Mouse (Mus musculus) hindlimb bud, embryonic 11.5 days (tissue): ENCODE data around the gene Smyd2.

ENCODE experiments used
- DNase-seq: peaks from one replicate; pipeline ENCODE4 v3.0.0-alpha.2; 2012; ENCODE audit warnings: low read depth, low spot score; ENCODE audit errors: extremely low spot score

Gene Smyd2

DNA sequence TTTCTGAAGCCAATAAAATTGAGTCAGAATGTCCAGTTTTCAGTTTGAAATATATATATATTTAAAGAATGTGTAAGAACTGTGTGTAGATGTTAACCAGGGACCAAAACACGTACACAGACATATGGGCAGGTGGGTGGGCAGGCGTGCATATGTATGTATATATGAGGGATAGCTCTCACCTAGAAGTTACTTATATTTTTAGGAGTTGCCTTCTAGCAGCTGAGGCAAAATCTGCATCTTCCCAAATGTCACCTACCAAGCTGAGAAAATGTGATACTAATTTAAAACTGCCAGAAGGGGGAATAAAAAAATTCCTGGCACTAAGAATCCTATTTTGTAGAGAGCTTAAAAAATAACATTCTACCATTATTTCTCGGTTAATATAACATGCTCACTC lies 2.4 kb downstream of the Smyd2 start:
- no peak for DNase-seq

DNA sequence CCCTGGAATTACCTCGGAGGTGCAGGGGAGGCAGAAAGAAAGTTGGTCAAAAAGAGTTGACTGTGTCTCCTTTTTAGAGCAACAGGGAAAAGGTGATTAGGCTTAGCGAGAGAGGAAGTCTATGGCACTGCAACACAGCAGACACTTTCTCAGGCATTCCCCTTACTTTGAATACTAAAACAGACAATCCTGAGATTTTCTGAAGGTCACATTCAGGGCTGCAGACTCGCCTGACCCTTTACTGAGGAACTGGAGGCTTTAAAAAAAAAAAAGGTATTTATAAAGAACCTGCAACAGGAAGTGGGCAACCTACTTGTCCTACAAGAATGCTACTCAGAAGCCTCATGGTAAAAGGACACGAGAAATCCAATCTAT lies 5.0 kb downstream of the Smyd2 start:
- no peak for DNase-seq

DNA sequence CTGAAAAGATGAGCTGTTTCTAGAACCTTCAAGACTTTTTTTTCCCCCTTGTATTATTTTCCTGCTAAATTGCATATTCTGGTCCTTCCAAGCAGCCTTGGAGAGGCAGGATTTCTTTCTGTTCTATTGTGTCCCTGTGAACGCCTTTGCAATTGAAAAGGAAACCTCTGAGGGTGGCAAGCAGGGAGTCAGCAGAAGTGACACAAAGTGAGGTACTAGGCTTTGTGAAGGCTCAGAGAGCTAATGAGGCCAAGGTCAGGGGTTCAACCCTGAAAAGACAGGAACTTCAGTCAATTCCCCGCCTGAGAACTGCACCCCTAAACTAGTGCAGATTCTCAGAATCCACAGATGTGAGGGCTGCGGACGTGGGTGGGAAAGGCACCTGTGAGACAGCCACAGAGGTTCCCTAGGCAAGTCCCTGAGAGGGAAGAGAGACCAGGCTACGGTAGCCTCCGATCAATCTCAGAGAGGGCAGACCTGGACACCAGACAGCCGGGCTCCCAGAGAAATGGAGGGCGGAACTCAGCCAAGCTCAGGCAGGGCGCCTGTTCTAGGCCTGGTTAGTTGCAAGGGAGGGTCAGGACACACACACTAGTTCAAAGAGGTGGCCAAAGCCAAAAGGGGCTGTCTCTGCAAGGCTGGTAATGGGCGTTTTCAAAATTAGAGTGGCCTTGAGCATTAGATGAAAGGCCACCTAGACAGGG lies 5.6 kb downstream of the Smyd2 start:
- DNase-seq: no peak

DNA sequence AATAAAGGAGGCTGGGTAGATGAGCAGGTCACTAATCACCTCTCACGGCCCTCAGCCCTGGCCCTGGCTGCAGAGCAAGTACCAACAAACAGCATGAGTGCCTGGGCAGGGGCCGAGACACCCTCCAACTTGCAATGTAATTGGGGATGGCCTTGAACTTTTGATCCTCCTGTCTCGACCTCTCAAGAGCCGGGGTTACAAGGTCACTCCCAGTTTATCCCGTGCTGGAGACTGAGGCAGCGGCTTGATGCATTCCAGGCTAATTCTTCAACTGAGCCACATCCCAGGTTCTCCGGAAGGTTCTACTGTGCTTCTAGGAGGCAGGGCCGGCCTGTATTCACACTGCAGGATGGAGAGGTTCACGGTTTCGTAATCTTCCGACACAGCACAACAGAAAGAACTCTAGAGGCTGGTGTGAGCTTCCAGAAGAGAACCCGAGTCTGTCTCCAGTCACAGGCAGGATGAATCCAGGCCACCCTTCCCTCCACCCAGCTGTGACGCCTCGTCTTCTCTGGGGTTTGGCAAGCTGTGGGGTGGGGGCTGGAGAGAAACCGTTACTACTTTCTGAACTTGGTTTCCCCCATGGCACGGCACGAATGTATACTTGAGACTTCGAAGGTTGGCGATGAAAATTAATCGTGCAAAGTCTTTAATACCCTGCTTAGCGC lies 8.9 kb downstream of the Smyd2 start:
- no peak for DNase-seq

DNA sequence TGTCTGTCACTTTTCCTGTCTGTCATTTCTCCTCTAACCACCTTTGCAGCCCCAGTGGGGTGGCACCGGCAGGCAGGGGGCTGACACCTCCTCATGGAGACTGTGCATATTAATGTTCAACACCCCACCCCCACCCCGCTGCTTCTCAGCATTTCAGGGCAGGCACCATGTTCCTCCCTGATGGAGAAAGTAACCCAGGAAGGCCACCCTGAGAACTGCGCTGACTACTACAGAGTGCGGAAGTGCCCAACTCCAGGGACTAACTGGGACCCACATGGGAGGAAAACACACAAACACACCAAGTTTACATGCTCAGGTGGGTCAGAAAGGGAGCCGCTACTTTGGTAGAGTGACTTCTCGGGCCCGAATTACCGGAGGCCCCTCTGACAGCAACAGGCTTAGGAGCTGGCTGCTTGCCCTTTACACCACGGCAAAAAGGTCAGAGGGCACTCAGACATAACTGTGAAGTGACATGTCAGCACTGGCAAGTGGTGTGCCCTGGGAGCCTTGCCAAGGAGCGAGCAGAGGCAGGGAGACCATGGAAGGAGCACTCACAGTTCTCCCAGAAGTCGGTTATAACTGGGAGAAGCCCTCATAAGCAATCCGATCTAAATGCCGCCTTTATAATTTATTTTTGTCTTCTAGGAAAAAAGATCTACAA lies 11.3 kb downstream of the Smyd2 start:
- no peak for DNase-seq

DNA sequence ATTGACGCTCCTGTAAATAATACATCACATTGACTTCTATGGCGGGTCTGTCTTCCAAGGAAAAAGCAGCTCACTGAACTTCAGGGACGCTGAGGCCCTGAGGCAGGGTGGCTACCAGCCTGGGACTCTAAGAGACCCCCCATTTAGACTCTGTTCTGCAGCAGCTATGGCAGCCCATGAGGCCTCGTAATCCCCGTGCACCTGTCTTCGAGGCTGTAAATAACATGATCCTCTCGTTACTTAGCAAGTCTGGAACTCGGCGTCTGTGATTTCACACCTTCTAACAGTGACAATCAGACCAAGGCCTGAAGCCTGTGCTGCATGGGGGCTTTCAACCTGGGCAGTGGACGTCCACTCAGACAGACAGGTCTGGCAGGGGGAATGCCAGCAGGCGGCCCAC lies 19.0 kb downstream of the Smyd2 start:
- DNase-seq: no peak

DNA sequence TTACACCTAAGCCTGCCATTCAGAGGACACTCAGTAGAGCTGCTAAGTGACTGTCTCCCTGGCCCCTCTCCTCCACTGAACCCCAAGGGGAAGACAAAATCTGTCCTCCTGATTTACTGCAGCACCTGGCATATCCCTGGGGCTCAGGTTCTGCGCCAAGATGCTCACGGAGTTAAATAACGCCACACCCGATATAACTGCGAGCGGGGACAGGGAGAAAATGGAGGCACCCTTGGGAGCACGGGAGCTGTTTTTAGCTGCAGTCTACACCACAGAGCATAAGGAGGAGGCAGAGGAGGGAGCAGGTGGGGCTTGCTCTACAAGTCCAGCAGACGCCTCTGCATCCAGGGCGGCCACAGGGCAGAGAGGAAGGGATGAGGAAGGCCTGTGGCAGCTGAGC lies 19.8 kb downstream of the Smyd2 start:
- DNase-seq: no peak

DNA sequence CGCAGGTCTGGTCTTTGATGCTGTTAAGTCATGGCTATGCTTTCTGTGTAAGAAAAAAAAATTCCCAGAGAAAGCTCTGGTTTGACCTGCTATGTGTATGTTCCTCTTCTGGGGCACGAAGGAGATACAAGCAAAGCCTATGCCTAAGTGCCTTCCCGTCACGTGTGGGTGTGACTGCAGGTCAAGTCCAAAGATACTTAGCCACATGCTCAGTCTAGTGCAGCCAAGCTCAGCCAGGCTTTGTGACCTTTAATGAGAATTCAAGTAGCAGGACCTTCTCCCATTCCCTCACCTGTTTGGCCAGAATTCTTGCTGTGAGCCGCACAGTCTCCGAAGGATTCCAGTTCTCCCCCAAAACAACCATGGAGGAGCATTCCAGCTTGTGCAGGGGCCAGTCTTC lies 22.6 kb downstream of the Smyd2 start:
- DNase-seq: no peak

DNA sequence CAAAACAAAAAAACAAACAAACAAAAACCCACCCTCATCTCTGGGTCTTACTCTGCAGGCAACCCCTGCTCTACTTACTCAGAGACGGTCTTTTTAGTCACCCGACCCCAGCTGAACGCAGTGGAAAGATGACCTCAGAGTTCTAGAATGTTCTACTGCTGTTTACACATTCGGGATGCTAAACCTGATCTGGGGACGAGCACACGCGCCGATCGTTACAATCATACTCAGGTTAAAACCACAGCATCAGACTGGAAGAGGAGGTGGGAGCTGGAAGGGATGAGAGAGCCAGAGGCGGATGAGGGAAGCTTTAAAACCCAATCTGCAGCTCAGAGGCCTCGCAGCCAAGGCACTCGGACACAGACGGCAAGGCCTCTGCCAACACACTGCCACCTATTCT lies 23.5 kb downstream of the Smyd2 start:
- no peak for DNase-seq

DNA sequence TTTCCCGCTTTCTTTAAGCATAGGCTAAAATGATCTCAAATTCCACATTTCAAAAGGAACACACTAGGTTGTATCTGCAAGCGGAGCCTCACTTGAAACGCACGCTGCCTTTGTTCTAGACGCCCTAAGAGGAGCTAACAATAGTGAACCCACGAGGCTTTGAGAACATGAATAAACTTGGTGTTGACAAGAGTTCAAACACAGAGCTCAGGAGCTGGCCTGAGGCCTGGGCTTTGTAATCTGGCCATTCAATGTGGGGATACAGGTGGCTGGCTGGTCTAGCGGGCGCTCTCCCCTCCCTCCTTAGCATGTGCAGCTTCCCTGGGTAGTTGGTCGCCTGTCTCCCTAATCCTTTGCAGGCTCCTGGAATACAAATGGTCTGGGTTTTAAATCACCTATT lies 24.3 kb downstream of the Smyd2 start:
- no peak for DNase-seq

DNA sequence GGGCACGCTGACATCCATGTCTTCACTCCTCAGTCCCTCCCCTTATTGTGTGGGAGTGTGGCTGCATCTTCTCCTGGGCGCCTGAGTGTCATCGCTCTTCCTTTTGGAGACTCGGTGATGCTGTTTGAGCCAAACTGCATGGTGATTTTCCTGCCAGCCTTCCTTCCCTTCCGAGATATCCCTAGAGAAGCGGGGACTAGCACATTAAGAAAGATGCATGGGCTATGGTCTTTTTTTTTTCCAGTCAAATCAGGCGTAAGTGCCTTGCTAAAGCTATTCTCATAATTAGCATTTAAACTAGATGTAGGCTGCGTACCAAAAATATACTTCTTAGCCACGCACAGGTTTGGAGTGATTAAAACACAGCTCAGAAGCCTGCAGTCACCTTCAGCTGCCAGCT lies 28.0 kb downstream of the Smyd2 start:
- DNase-seq: no peak

DNA sequence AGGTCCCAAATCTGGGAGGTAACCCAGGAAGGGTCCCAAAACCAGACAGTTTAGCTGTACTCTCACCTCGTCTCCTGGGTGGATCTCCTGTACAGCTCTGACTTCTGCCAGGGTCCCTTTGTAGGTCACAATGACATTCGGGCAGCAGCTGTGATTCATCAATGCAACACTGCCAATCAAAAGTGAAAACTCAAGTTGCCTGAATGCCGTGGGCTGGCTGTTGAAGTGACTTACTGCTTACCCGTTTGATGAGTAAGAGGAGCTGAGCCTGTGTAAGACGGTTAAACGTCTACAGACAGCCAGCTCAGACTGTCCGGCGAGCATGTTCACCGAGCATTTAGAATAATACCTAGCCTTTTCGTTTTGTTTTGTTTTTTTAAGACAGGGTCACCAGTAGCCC lies 33.4 kb downstream of the Smyd2 start:
- DNase-seq: no peak

DNA sequence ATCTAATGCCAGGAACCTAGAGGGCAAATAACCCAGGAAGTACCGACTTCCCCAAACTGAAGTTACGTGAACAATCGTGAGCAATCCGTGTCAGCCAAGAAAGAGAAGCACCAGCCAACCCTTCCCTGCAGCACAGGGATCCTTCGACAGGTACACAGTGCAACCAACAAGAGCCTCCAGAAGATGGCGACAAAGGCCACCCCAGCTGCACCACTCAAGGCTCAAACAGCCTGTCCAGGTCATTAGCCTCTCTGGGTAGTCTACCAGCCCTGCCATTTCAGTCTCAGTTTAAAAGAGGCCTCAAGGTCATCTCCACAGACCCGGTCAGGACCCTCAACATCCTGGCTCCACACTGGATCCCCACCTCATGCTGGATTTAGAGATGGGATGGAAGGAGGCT lies 34.6 kb downstream of the Smyd2 start:
- DNase-seq: peak; percentile 22

DNA sequence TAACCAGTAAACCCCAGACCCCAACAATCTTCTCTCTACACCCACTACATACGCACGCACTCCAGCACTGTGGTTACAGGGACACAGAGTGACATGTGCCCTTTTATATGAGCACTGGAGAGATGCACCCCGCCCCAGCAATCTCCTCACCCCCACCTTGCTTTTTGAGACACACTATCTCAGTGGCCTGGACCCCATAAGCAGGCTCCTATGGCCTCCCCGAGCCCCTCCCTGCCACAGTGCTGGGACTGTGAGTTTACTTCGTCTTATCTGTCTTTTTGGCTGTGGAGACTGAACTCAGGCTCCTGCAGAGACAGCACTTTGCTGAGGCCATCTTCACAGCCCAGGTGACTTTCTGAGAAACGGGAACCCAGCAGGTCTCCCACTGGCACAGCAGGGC lies 36.2 kb downstream of the Smyd2 start:
- DNase-seq: no peak

DNA sequence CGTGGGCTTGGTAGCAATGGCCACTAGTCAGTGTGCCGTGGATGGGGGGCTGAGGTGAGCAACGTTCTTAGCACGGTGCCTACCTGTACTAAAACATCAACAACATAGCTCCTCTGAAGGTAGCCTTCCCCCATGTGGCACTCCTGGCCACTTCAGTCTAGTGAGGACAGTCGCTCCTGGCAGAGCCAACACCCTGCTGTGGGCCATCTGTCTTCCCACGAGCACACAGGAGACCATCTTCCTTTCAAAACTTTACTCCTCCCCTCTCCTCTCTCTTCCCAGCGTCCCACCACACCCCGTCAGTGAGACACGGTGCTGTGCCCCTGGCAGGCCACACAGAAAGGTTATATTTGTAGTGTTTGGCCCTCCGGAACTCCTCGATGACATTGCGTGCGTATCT lies 37.2 kb downstream of the Smyd2 start:
- DNase-seq: no peak

DNA sequence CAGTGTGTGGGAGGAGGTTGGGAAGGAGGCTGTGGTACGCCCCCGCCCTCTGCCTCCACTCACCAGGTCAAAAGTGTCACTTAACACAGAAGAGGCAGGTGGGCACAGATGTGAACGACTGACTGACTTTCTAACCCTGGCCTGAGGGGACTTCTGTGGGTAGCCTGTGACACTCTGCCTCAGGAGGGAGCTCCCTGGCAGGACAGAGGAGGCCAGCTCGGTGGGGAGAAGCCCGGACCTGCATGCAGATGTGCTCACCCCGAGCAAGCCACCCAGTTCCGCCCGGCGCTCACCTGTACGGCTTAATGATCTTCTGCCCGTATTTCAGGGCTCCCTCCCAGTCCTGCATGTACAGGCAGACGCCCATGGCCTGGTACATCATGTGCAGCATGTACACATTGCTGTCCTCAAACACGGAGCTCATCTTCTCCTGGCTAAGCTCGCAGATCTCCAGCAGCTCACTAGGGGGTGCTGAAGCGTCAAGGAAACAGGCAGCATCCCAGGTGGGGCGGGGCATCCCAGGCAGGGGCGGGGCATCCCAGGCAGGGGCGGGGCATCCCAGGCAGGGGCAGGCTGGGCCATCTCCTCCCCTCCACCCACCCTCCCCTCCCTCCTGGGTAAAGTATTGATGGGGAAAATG lies 38.5 kb downstream of the Smyd2 start:
- DNase-seq: no peak

DNA sequence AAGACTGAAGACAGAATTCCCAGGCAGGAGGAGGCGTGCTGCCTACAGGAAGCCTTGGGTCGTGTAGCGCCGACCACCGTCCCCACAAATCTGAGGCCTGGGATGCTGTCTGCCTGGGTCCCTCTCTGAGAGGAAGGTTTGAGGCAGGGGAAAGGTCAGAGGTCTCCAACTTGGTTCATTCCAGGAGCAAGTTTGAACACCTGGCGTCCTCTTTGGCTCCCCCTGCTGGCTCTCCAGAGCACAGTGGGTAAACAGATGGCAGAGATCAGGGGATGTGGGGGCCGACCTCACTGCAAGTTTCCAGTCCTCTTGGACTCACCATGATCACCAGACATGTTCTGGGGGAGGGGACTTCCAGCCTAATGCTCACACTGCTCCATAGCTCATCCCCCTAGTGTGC lies 39.3 kb downstream of the Smyd2 start:
- peak; percentile 39 for DNase-seq

DNA sequence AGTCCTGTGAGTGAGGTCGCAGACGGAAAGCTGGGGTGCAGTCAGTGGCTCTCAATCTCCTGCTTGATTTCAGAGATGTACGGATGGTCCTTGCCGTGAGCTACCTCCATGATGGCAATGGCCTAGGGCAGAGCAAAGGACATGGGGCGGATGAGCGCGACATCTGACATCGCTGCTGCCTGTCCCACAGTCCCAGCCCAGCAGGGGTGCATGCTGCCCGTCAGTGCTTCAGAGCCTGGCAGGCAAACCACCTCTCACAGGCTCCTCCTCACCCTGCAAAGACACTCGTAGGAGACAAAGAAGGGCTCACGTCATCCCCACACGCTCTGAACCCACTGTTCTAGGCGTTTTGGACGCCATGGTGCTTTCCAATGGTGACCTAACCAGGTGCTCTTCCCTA lies 41.4 kb downstream of the Smyd2 start:
- DNase-seq: no peak

DNA sequence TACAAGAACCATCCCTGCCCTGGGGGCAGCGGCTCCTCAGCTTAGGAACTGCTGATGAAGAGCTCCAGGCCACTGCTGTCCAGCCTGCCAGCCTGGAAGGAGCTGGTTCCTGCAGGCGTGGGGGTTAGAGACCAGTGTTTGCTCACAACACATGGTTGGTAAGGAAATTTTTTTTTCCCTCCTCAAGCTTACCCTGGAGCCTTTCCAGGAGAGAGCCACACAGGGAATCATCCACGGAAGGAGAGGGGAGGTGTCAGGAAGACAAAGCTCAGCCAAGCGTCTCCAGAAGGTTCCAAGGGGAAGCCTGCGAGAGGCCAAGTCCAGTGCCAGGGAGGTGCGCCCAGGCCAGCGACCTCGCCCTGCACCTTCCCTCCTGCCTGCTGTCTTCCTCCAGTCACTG lies 42.2 kb downstream of the Smyd2 start:
- no peak for DNase-seq

DNA sequence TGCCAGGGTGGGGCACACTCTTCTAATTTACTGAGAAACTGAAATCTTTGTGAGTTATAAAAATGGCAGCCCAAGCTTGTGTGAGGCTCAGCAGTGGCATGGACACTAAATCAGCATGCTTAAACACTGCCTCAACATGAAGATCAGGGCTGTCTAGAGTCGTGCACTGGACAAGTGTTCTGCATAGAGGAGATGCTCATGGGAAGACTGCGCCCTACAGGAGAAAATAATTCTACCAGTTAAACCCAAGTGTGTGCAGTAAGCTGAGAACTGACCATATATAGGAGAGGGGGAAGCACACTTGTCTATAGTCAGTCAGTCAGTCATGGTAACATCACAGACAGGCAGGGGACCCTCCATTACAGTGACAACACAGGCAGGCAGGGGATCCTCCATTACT lies 43.0 kb downstream of the Smyd2 start:
- DNase-seq: no peak

DNA sequence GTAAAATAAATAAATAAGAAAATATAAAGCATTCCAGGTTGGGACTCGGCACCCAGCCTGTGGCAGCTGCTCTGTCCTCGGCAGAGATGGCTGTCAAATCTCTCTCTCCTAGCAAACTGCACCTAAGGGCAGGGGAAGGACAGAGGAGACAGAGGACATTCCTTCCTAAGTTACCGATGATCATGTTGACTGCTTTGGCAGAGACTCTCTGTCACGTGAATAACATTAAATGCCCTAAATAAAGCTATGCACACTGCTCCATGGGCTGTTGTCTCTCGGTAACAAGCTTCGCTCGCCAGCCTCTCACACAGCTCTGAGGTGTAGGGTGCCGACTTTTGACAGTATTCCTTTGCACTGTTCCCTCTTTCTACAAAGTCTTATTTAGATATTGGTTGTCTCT lies 46.0 kb downstream of the Smyd2 start:
- DNase-seq: no peak

DNA sequence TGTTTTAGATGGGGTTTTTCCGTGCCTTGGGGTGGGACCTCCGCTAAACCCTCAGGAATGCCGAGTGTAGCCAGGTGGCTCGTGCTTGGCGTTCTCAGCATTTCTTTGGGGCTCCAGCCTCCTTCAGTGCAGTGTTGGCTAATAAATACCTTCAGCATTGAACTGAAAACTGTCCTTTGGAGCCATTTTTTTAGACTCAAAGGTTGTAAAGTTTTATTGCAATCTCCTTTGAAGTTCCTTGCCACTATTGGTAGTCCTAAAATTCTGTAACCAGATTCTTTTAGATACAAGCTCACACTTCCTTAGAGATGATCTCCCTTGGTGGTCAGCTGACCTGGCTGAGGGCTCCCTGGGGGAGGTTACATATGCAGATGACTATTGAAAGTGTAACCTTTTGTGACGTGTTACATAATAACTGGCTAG lies 46.7 kb downstream of the Smyd2 start:
- peak; percentile 16 for DNase-seq
